ENCODE assay signal across 12 mouse cellular contexts in the genomic region with DNA sequence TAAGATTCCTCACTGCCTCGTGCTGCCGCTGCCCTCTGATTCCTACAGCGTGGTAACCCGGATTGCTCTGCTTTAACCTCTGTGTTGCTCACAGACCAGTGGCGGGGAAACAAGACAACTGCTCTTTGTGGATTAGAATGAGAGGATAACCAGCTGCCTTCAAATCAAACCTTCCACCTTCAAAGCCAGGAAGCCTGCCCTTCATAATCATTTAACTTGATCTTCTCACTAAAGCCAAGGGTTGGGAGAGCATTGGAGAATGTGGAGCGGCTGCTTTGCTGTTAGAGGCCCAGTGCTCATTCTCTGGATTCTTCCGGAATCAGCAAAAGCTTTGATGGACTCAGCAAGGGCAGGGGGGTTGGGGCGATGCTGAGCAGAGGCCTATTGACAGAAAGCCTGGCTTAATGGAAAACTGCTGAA. TPM values are rescaled to one million over a fixed set of nuclear protein-coding genes. Genes with fewer than 3 reads are reported as not detected.
DNase-seq lines count a peak whose midpoint lies in the region; ATAC-seq lines count a peak whose summit lies in the region.
"Had no signal": no experiment of that assay in that cellular context is flagged by ENCODE, and none has a peak within 500 bp of the region (broad histone marks: within the 10 kb centered on the region; RNA-seq: fewer than 3 reads in every experiment).

No protein-coding gene starts in this region.

- H3K4me3 ChIP-seq in heart, embryonic 11.5 days (ENCODE audit: low read depth, low read length): no peak overlapping the region
- H3K4me3 ChIP-seq: gastrocnemius, adult 2 months had no signal

- no peak for DNase-seq in heart, adult 18-20 months
- DNase-seq in R1 (ENCODE audit: low read depth, low spot score): peak; percentile 33
- DNase-seq in kidney, adult 8-10 months: peak; percentile 51 to 68
- peak; percentile 37 for DNase-seq in lung, postnatal 14 days
- no peak for DNase-seq in spleen, postnatal 14 days (ENCODE audit: low spot score in 2 of 2)
- no peak for DNase-seq in gastrocnemius, postnatal 25 days
- no peak for DNase-seq in thymus, postnatal 25 days
- DNase-seq: gastrocnemius, adult 2 months; spleen, adult 18-20 months had no signal

- H3K27me3 ChIP-seq in heart, embryonic 11.5 days (ENCODE audit: control insufficient read depth, insufficient read depth, low read length): no peaks in the 10 kb centered on the region

- H3K4me1 ChIP-seq in heart, embryonic 11.5 days (ENCODE audit: control insufficient read depth, insufficient read depth, low read length): peaks cover 12% of the 10 kb centered on the region

- H3K27ac ChIP-seq in heart, embryonic 11.5 days (ENCODE audit: low read depth, low read length): peak overlapping the region; percentile 80
- H3K27ac ChIP-seq: gastrocnemius, adult 2 months had no signal

- H3K9ac ChIP-seq in heart, embryonic 11.5 days (ENCODE audit: low read depth, low read length): no peak overlapping the region

- H3K36me3 ChIP-seq in heart, embryonic 11.5 days (ENCODE audit: control insufficient read depth, insufficient read depth, low read length): no peaks in the 10 kb centered on the region

- no peaks in the 10 kb centered on the region for H3K9me3 ChIP-seq in heart, embryonic 11.5 days (replicated peaks; ENCODE audit: control insufficient read depth, low read length)

- ATAC-seq in heart, embryonic 11.5 days (replicated peaks; ENCODE audit: insufficient number of reproducible peaks, low FRiP score, low TSS enrichment): no peak

- no peak overlapping the region for H3K4me2 ChIP-seq in heart, embryonic 11.5 days

- WGBS in heart, embryonic 11.5 days (ENCODE audit: insufficient replicate concordance): 11% methylated on average over 8 of the region's 8 CpGs

RNA-seq across cellular contexts. Expression of gene Ascc2, which starts 7.7 kb away (rescaled TPM):
- polyA plus RNA-seq in heart, embryonic 11.5 days (2014; fragmentation: Nextera tagmentation; extraction: Ambion mirVana): 28.4 and 29.0 TPM in 2 replicates
- total RNA-seq in heart, adult 18-20 months (2021): 10 to 100 TPM; 15.0 to 16.1 TPM
- 10 to 100 TPM; 14.2 to 14.7 TPM for total RNA-seq in gastrocnemius, postnatal 25 days (2021)

RNA-seq across cellular contexts. Expression of gene Gm11032, which starts 10.0 kb away (rescaled TPM):
- polyA plus RNA-seq in heart, embryonic 11.5 days (2014; fragmentation: Nextera tagmentation; extraction: Ambion mirVana): not detected in 2 replicates
- total RNA-seq in heart, adult 18-20 months (2021): not detected
- total RNA-seq in gastrocnemius, postnatal 25 days (2021): not detected
- total RNA-seq: gastrocnemius, adult 2 months; left cerebral cortex, adult 8-10 months had no signal
- polyA plus RNA-seq: C2C12 had no signal

RNA-seq across cellular contexts. Expression of gene Mtmr3, which starts 35.2 kb away (rescaled TPM):
- polyA plus RNA-seq in heart, embryonic 11.5 days (2014; fragmentation: Nextera tagmentation; extraction: Ambion mirVana): 21.4 and 24.4 TPM in 2 replicates
- 10 to 100 TPM; 47.4 to 49.0 TPM for total RNA-seq in heart, adult 18-20 months (2021)
- 10 to 100 TPM; 36.5 to 41.4 TPM for total RNA-seq in gastrocnemius, postnatal 25 days (2021)

Comparison
In these comparisons a context has a peak if more than half of its experiments do, and no peak if none do; other contexts are left out.
1. DNase-seq: peak in R1 (single experiment), kidney, adult 8-10 months (2 of 2) and lung, postnatal 14 days (single experiment); none in heart, adult 18-20 months (0 of 2), spleen, postnatal 14 days (0 of 2), gastrocnemius, postnatal 25 days (single experiment) and thymus, postnatal 25 days (single experiment).